Mouse (Mus musculus): ENCODE data around the gene Rbpj.

The Rbpj gene

DNA sequence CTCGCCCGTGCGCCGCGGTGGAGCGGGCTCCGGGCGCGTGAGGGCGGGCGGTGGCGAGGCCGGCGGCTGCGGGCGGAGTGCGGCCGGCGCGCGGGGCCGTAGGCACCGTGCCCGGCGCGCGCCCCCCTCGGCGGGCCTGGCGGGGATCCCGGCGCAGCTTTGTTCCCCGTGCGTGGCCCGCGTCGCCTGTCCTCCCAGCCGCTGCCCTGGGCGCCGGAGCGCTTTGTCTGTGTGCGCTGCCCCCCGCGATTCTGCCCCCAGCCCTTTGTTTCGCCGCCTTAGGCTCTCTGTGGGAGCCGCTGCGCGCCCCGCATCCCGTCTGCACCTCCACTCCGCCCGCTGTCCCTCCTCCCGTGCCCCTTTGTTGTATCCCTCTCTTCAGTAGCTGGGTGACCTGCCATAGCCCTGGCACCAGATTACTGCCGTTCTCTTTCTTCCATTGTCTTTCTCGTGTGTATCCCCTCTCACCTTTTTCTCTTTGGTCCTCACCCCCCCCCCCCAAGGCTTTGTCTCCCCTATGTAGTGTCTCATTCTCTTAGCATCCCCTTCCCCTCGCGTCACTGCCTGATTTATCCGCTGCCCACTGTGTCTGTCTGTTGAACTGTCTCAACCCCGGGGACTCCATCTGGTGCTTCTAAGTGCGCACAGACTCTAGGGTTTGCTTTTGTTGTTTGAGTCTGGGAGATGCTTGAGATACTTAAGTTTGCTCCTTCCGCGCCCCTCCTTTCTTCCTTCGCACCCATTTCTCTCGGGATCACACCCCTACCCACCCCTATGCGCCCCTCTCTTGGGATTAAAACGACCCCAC, 125.1 kb downstream of the Rbpj start:
- DNase-seq (ENCODE audit: low spot score in 2 of 2) = peak; percentile 16 to 20

DNA sequence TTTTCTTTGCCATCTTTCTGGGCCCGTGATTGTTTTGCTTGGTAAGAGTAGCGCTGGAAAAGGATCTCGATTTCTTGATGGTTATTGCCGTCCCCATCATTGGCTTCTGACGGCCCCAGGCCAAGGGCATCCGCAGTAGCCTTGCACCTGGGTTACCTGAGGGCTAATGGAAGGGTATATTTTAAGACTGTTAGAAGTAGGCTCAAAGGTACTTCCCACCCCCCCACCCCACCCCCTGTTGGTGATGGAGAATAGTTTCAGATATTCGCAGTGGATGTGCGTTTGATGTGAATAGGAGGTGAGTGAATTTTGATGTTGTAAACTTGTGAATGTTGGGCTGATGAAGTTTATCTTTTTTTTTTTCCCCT, 125.7 kb downstream of the Rbpj start:
- no peak for DNase-seq (ENCODE audit: low spot score in 2 of 2)

DNA sequence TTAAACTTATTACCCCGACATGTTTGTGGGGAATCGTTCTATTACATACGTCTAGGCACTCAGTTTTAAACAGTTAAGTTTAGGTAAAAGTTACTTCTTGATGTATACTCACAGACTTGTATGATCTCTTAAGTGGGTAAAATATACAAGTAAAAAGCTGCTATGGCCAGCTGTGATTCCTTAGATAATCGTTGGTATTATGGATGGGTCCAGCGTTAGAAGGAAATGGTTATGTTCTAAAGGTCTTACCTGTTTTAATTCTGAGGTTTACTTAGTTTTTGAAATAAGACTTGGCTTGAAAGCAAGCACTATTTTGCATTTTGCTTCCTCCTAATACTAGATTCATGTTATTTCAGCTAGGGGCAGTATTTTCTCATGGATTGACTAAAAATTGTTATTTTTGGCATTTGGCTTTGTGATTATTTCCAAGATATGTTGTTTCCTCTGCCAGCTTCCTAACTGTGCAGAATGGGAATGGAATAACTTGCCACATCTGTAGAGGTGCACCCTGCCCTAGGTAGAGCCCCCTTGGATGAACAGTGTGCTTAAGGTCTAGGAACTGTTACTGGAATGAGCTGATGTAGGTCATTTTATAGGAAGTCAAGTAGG, 127.2 kb downstream of the Rbpj start:
- DNase-seq (ENCODE audit: low spot score in 2 of 2) = no peak

DNA sequence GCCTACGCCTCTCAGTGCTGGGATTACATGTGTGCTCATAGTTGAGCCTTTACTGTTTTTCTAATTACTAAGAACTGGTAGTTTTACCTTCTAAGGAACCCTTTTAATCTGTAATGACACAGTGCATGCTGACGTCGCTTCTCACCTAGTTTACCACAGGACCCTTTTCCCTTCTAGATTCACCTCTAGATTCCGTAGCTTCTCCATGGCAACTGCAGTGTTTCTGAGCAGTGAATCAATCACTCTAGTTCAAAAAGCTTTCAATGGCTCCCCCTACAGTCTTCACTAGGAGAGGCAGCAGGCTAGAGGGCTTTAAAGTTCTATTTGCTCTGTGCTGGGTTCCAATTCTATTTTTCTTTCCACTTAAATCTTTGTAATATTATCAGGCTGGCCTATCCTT, 128.3 kb downstream of the Rbpj start:
- DNase-seq (ENCODE audit: low spot score in 2 of 2) = peak; percentile 60 to 62

DNA sequence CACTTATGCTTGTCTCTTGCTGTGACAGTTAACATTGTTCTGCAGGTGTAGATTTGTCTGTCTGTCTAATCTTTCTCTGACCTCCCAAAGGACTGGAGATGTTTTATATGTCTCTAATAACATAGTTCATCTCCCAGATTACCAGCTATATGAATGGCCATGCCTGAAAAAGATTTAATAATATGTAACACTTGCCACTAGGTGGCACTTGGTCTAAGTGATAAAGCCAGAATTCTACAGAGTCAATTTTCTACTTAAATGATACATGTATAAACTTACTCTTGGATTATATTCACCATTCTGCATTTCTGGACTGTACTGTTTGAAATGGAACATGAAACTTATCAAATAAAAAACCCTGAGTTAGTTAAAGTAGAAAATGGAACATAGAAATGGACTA, 132.6 kb downstream of the Rbpj start:
- no peak for DNase-seq (ENCODE audit: low spot score in 2 of 2)

DNA sequence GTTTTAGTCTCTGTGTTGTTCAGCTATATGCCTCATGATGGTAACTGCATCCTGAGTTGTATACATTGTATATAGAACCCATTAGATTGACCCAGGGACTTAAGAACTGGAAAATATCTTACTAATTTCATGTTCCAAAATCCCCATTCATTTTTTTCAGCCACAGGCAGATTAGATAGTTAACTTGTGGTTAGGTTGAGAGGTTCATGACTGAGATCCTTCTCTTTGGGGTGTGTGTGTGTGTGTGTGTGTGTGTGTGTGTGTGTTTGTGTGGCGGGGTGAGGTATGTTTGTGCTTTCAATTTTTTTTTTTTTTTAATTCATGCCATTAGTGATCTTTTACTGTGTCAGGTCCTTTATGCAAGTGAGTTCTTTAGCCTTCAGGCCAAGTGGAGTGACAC, 133.2 kb downstream of the Rbpj start:
- DNase-seq (ENCODE audit: low spot score in 2 of 2) = no peak

DNA sequence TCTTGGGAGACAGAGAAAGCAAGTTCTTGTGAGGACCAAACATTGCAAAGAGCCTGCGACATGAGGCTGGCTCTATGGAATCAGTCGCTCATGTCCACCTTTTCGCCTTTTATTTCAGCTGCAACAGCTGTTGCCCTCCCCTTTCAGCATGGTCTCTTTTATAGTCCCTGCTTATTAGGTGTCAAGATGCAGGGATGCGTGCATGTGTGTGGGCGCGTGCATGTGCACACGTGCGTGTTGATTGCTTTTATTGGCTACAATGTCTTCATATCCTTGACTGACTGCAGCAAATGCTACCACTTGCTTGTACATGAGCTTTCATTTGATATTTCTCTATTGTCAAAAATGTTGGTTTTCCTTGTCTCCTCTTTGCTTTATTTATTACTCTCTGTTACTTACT, 136.2 kb downstream of the Rbpj start:
- DNase-seq (ENCODE audit: low spot score in 2 of 2) = no peak

DNA sequence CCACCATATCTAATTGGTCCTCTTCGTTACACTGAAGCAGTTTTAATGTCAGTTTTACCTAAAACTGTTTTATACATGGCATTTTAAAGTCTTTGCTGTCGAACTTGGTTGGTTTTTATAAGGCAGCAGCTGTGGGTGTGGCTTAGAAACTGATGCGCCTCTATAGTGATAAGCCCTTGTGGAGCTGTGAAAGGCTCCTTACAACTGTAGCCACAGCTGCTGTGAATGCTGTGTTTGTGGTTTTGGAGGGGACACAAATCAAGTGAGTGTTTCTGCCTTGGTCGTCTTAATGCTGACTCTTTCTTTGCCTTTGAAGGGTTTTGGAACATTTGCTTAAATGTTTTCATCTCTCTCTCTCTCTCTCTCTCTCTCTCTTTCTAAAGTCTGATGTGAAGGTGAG, 139.5 kb downstream of the Rbpj start:
- peak in 1 of 2 experiments; percentile 13 for DNase-seq (ENCODE audit: low spot score in 2 of 2)

DNA sequence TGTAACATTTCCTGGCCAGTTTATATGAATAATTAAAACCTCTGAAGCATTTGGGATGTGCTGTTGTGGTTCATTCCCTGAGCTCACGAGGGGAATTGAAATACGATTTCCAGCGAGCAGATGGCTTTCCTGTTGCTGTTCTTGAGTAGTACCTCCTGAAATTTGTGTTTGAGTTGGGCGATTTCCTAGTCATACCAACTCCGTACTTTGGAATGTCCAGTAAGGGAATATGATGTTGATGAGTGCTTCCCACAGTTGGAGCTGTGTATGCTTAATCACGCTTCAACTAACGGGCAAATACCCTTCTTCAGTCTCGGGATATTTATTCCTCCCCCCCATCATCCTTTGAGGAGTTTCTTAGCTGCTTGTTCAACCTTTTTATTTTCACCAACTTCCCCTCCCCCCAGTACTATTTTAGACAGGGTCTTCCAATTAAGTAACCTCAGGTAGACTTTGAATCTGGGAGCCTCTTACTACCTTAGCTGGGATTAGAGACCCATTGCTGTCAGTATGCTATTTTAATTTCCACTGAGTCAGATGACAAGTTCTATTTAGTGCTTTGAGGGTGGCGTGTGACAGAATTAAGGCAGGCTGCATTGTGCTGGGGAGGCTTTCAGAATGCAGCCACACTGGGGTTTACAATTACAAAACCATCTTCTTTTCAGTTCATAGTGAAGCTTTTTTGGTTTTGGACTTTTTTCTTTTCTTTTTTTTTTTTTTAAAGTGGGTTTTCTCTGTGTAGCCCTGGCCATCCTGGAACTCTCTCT, 141.5 kb downstream of the Rbpj start:
- DNase-seq (ENCODE audit: low spot score in 2 of 2) = no peak

DNA sequence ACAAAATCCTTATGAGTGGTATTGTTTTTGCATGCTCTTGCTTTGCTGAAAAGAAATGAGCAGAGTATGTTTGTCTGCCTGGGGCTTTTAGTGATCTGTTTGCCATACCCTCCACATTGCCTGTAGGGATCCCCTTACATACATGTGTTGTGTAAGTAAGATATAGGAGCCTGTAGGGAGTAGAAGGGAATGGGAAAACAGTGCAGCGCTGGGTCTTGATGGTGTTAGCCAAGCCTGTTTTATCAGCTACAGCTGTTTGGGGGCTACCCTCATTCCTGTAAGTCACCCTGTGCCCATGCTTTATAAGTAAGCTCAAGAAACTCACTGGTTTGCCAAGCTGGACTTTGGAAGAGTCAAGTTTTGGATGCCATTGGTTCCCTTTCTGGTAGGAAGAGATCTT, 152.9 kb downstream of the Rbpj start:
- DNase-seq (ENCODE audit: low spot score in 2 of 2) = no peak

DNA sequence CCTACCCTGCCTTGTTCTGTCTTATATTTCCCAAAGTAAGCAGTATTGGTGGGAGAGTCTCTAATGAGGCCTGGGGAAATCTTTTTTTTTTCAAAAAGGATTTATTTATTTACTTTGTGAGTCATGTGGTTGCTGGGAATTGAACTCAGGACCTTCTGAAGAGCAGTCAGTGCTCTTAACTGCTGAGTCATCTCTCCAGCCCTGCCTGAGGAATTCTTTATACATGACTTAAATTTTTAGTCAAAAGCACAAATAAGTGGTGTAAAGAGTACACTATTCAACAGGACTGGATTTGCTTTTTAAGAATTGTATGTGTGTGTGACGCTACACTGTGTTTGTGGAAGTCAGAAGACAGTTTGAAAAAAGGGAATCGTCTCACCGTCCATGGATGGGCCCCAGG, 166.1 kb downstream of the Rbpj start:
- no peak for DNase-seq (ENCODE audit: low spot score in 2 of 2)

DNA sequence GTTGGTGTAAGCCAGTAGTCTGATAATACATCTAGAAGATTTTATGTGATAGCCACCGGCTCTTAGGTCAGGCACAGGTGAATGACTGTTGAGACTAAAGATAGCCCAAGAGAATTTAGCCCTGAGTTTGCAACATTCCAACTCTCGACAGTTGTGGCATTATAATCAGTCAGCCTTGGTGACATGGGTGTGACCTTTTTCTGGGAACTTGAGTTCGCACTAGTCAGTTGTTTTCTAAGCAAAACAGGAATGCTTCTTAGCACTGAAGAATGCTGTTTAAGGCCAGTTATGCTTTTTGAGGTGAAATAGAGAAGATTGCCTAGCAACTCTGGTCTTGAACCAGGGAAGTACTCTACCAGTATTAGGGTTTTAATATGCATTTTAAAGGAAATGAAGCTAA, 170.8 kb downstream of the Rbpj start:
- no peak for DNase-seq (ENCODE audit: low spot score in 2 of 2)

DNA sequence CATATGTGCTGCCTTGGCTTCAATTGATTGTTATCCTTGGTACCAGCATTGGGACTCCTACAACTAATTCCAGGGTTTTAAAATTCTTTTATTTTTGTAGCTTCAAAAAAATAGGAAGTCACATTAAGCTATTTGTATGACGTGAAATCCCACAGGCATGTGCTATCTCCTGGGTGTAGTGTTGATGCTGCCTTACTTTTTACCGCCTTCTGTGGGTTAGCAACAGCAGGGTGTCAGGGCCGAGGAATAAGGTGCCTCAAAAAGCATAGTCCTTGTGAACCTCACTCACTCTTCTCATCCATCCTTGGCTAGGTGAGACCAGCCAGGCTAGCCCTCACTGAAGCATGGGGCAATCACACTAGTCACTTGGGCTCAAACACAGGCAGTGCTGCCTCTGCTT, 171.3 kb downstream of the Rbpj start:
- DNase-seq (ENCODE audit: low spot score in 2 of 2) = no peak

DNA sequence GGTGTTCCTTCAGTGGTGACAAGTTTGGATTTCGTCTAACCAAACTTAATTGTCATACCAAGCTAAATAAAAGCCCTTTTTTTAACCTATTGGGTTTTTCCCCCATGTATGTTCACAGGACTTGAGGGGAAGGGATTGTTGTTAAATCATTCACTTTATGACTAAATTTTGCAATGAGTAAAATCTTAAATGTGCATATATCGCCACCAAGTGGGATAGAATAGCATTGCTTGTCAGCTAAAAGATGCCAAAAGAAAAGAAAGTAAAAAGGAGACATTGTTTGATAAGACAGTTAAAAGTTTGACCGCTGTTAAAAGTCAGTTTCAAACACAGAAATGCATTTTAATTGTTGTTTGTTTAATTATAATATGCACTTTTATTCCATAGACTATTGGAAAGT, 172.7 kb downstream of the Rbpj start:
- no peak for DNase-seq (ENCODE audit: low spot score in 2 of 2)

DNA sequence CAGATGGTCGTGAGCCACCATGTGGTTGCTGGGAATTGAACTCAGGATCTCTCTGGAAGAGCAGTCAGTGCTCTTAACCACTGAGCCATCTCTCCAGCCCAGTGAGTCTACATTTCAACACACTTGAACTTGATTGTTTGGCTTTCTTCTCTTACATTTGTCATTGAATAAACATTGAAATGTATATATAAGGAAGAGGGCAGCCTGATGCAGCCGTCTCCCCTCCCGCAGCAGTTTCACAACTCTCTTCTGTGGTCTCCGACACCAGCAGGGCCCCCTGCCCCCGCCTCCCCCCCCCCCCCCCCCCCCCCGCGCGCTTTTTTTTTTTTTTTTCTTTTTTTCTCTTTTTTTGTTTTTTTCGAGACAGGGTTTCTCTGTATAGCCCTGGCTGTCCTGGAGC, 180.7 kb downstream of the Rbpj start:
- DNase-seq (ENCODE audit: low spot score in 2 of 2) = no peak

DNA sequence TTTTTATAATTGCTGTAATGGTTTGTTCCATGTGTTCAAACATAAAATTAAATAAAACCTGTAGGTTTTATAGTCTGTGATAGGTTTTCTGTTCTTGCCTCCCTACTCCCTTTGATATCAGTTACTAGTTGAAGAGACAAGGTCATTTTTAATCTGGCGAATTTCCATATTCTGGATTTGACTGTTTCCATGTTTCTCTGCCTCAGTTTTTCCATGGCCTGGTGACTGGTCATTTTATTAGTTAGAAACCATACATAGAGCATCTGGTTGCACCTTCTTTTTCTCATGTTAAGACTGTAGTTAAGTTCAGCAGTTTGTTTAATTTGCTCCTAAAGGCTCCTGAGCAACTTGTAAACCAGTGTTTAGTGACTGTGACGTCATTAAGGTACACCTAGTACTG, 181.4 kb downstream of the Rbpj start:
- DNase-seq (ENCODE audit: low spot score in 2 of 2) = no peak

DNA sequence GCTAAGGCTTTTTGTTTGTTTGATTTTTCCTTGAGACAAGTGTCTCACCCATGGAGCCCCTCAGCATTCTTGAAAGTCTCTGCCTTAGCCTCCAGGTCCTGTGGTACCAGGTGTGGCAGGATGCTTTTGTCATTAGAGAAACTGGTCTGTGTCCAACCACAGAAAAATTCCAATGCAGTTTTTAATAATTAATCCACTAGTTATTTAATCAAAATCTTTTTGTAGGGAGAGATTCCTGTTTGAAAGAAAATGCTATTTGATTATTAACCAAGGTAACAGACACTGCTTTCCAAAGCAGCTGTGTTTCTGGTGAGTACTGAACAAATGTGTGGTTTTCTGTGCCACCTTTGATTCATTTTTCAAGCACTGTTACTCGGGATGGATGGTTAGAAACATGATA, 190.6 kb downstream of the Rbpj start:
- no peak for DNase-seq (ENCODE audit: low spot score in 2 of 2)

DNA sequence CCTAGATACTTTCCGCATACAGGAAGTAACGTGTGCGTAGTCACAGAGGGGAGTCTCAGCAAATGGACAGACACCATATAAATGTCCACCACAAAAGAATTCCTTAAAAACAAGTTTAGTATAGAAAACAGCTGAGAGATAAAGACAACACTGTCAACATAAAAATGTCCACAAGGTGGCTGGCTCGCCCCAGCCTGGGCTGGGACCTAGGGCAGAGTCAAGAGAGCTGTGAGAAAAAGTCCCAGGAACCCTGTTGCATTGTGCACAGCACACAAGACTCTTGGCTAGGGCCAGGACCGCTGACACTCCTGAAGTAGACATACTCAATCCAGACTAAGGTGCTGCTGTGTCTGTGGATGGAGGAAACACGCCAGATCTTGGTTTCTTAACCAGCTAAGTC, 192.0 kb downstream of the Rbpj start:
- DNase-seq (ENCODE audit: low spot score in 2 of 2) = no peak

DNA sequence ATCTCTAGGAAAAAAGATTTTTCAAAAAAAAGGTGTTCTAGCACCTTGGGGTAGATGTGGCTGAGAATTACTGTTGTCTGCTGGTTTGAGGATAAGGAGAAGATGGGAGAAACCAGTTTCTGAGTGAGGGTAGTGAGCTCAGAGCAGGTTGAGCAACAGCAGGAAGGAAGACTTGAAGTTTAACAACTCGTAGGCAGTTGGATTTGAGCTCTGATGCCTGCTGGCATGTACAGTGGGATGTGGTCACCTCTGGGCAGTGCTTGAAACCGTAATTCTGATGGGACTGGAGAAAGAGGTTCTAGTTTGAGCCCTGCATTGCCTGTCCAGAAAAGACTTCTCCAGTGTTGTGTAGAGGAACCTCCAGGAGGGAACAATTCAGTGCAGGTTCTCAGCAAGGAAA, 195.6 kb downstream of the Rbpj start:
- no peak for DNase-seq (ENCODE audit: low spot score in 2 of 2)

DNA sequence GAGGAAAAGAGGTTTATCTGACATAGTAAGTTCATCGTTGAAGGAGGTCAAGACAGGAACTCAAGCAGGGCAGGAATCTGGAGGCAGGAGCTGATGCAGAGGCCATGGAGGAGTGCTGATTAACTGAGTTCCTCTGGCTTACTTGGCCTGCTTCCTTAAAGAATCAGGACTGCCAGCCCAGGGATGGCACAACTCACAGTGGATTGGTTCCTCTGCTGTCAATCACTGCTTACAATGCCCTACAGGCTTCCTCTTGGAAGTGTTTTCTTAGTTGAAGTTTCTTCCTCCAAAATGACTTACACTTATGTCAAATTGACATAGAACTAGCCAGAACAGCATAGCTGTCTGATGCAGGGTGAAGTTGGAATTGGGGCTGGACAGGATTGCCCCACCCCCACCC, 196.5 kb downstream of the Rbpj start:
- DNase-seq (ENCODE audit: low spot score in 2 of 2) = no peak

DNA sequence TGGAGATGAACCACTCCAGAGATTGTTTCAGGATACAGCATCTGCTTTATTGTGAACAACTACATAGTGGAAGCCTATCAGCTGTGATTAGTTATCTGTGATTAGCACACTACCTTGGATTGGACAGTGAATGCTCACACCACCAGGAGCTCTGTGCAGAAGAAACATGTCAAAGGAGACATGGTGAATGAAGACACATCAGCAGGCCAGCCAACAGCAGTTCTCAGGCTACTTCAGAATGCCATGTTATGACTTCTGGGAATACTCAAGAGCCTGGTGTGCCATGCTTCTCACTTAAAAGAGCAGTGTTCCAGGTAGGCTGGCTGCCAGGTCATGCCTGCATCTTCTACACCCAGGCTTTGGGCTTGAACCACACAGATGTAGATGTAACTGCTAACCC, 197.7 kb downstream of the Rbpj start:
- DNase-seq (ENCODE audit: low spot score in 2 of 2) = no peak

DNA sequence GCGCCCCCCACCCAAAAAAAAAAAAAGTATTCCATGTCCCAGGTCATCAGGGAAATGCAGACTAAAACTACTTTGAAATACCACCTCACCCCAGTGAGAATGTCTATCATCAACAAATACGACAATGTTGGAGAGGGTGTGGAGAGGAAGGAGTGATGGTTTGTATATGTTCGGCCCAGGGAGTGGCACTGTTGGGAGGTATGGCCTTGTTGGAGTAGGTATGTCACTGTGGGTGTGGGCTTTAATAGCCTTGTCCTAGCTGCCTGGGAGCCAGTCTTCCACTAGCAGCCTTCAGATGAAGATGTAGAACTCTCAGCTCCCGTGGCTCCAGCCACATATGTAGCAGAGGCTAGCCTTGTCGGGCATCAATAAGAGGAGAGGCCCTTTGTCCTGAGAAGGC, 202.1 kb downstream of the Rbpj start:
- no peak for DNase-seq (ENCODE audit: low spot score in 2 of 2)

DNA sequence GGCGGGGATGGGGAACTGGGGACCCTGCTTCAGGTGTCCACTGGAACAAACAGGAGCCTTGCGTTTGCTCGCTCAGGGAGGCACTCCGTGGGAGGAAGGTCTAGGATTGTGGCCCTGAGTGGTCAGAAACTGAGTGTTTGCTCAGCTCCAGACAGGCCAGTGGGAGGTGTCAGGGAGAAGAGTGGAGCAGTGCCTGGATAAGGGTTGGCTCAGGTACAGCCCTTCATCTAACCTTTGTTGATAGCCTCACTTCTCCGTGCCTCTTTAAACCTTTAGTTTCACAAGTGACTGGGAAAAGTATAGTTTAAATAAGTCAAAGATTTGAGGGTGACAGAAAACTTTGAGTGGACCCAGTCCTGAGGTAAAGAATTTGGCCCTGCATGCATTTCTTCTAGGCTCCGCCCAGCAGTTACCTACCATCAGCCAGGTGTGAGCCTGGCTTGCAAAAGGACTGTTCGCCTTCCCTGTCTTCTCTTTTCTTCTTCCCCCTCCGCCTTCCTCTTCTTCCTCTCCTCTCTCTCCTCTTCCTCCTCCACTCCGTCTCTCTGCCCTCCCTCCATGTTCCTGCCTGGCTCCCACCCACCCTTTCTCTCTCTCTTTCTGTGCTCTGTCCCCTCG, 204.5 kb downstream of the Rbpj start:
- DNase-seq (ENCODE audit: low spot score in 2 of 2) = no peak

Data from natural killer cell, adult 2 months (primary cell).